Mouse (Mus musculus): ENCODE measurements around the gene Hsdl1. TPM values are rescaled to one million over a fixed set of nuclear protein-coding genes. Genes with fewer than 3 reads are reported as not detected.
A peak's percentile ranks its signal among the peaks of the same experiment; 100 is the strongest.

Gene Hsdl1
- polyA plus RNA-seq, 1 experiment from 2014 or later, result 29.1 TPM

- 46% methylated on average over 7 of the region's 7 CpGs for WGBS
- Histone ChIP-seq H3K27me3 (ENCODE audit: control insufficient read depth, insufficient read depth, low read depth, low read length) (no peaks in the 10 kb centered on the region; the same call in 1 of the 2 replicates), H3K36me3 (ENCODE audit: control insufficient read depth, insufficient read depth, low read length) (no peaks in the 10 kb centered on the region), H3K9me3 (ENCODE audit: control insufficient read depth, low read length) (no peaks in the 10 kb centered on the region), H3K4me3 (ENCODE audit: low read length) (no peak overlapping the region), H3K4me1 (replicated peaks; ENCODE audit: control insufficient read depth, insufficient read depth, low read length) (no peaks in the 10 kb centered on the region), H3K4me2 (ENCODE audit: low read depth, low read length) (no peak overlapping the region), H3K27ac (ENCODE audit: low read length) (no peak overlapping the region), H3K9ac (ENCODE audit: low read length) (no peak overlapping the region)
- ATAC-seq (ENCODE audit: low read depth), result no peak
Observed at GRCm38 (mm10) chr8:119616358-119616757, 41.4 kb upstream of the Hsdl1 start.

- Histone ChIP-seq H3K4me2 (ENCODE audit: low read depth, low read length) (no peak overlapping the region), H3K4me3 (ENCODE audit: low read length) (no peak overlapping the region), H3K9ac (ENCODE audit: low read length) (no peak overlapping the region), H3K27me3 (ENCODE audit: control insufficient read depth, insufficient read depth, low read depth, low read length) (no peaks in the 10 kb centered on the region; the same call in 1 of the 2 replicates), H3K36me3 (ENCODE audit: control insufficient read depth, insufficient read depth, low read length) (no peaks in the 10 kb centered on the region), H3K27ac (ENCODE audit: low read length) (no peak overlapping the region), H3K4me1 (replicated peaks; ENCODE audit: control insufficient read depth, insufficient read depth, low read length) (no peaks in the 10 kb centered on the region), H3K9me3 (ENCODE audit: control insufficient read depth, low read length) (no peaks in the 10 kb centered on the region)
- no peak for ATAC-seq (ENCODE audit: low read depth)
- 76% methylated on average over 14 of the region's 14 CpGs for WGBS
Observed at GRCm38 (mm10) chr8:119615096-119615495, 40.1 kb upstream of the Hsdl1 start.

DNA sequence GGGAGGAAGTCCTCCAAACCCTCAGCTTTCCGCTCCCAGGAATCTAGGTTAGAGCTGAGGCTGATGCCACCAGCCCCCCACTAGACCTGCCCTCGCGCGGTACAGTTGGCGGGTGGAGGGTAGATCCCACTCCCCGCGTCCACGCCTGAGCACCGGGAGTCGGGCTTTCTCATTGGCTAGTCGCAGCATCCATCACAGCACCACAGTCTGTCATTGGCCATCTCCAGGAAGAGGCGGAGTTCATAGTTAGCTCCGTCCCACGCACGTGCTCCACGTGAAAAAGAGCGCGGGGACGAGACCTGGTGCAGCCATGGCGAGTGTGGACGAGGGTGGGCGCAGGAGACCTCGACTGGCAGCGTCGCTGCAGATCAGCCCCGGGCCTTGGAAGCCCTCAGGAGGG, 37.5 kb upstream of the Hsdl1 start, which contains the start of gene Adad2:
TSS of gene Adad2 (plus strand) at position 277 of the 400 bp plus-strand sequence.
- no peak for ATAC-seq (ENCODE audit: low read depth)
- Histone ChIP-seq H3K36me3 (ENCODE audit: control insufficient read depth, insufficient read depth, low read length) (no peaks in the 10 kb centered on the region), H3K9me3 (ENCODE audit: control insufficient read depth, low read length) (peaks cover 3% of the 10 kb centered on the region; the same call in 1 of the 2 replicates), H3K4me2 (ENCODE audit: low read depth, low read length) (no peak within 1 kb of the TSS), H3K4me1 (replicated peaks; ENCODE audit: control insufficient read depth, insufficient read depth, low read length) (no peaks in the 10 kb centered on the region), H3K27ac (ENCODE audit: low read length) (no peak within 1 kb of the TSS), H3K27me3 (ENCODE audit: control insufficient read depth, insufficient read depth, low read depth, low read length) (no peaks in the 10 kb centered on the region; the same call in 1 of the 2 replicates), H3K4me3 (ENCODE audit: low read length) (no peak within 1 kb of the TSS), H3K9ac (ENCODE audit: low read length) (no peak within 1 kb of the TSS)
- 76% methylated on average over 26 of the region's 26 CpGs for WGBS

DNA sequence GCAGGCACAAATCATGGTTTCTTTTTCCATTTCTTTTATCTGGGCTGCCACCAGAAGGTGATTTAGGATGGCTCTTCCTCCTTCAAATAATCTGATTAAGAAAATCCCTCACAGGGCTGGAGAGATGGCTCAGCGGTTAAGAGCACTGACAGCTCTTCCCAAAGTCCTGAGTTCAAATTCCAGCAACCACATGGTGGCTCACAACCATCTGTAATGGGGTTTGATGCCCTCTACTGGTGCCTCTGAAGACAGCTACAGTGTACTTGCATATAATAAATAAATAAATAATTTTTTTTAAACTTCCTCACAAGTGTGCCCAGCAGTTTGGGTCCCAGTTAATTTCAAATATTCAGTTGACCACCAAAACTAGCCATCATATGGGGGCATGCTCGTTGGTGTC, 31.2 kb upstream of the Hsdl1 start:
- H3K27me3 ChIP-seq (ENCODE audit: control insufficient read depth, insufficient read depth, low read depth, low read length), result no peaks in the 10 kb centered on the region
- 70% methylated on average over 2 of the region's 2 CpGs for WGBS
- H3K9me3 ChIP-seq (ENCODE audit: control insufficient read depth, low read length), result peaks cover 3% of the 10 kb centered on the region; the same call in 1 of the 2 replicates
- no peak overlapping the region for H3K9ac ChIP-seq (ENCODE audit: low read length)
- no peak overlapping the region for H3K4me3 ChIP-seq (ENCODE audit: low read length)
- H3K27ac ChIP-seq (ENCODE audit: low read length), result no peak overlapping the region
- H3K4me1 ChIP-seq (replicated peaks; ENCODE audit: control insufficient read depth, insufficient read depth, low read length), result peaks cover 6% of the 10 kb centered on the region
- H3K36me3 ChIP-seq (ENCODE audit: control insufficient read depth, insufficient read depth, low read length), result peaks cover 12% of the 10 kb centered on the region
- no peak overlapping the region for H3K4me2 ChIP-seq (ENCODE audit: low read depth, low read length)
- no peak for ATAC-seq (ENCODE audit: low read depth)

GRCm38 (mm10) chr8:119604996-119605395, 30.0 kb upstream of the Hsdl1 start, which contains the start of gene Taf1c:
Taf1c (minus strand) TSS chr8:119605222.
- Histone ChIP-seq H3K4me2 (ENCODE audit: low read depth, low read length) (peak within 1 kb of the TSS; percentile 81), H3K27ac (ENCODE audit: low read length) (peak within 1 kb of the TSS; percentile 35; the same call in 1 of the 2 replicates), H3K4me1 (replicated peaks; ENCODE audit: control insufficient read depth, insufficient read depth, low read length) (peaks cover 6% of the 10 kb centered on the region), H3K36me3 (ENCODE audit: control insufficient read depth, insufficient read depth, low read length) (peaks cover 23% of the 10 kb centered on the region), H3K4me3 (ENCODE audit: low read length) (peak within 1 kb of the TSS; percentile 74), H3K27me3 (ENCODE audit: control insufficient read depth, insufficient read depth, low read depth, low read length) (no peaks in the 10 kb centered on the region), H3K9ac (ENCODE audit: low read length) (peak within 1 kb of the TSS; percentile 85), H3K9me3 (ENCODE audit: control insufficient read depth, low read length) (peaks cover 3% of the 10 kb centered on the region; the same call in 1 of the 2 replicates)
- peak; percentile 89 for ATAC-seq (ENCODE audit: low read depth)
- 0% methylated on average over 23 of the region's 23 CpGs for WGBS

GRCm38 (mm10) chr8:119604398-119604803, 29.4 kb upstream of the Hsdl1 start:
- Histone ChIP-seq H3K36me3 (ENCODE audit: control insufficient read depth, insufficient read depth, low read length) (peaks cover 25% of the 10 kb centered on the region), H3K9me3 (ENCODE audit: control insufficient read depth, low read length) (peaks cover 3% of the 10 kb centered on the region; the same call in 1 of the 2 replicates), H3K27me3 (ENCODE audit: control insufficient read depth, insufficient read depth, low read depth, low read length) (no peaks in the 10 kb centered on the region), H3K4me2 (ENCODE audit: low read depth, low read length) (peak overlapping the region; percentile 81), H3K27ac (ENCODE audit: low read length) (no peak overlapping the region), H3K4me3 (ENCODE audit: low read length) (peak overlapping the region; percentile 74), H3K9ac (ENCODE audit: low read length) (peak overlapping the region; percentile 85), H3K4me1 (replicated peaks; ENCODE audit: control insufficient read depth, insufficient read depth, low read length) (peaks cover 6% of the 10 kb centered on the region)
- 18% methylated on average over 12 of the region's 12 CpGs for WGBS
- ATAC-seq (ENCODE audit: low read depth), result no peak; the same call in 1 of the 2 replicates

GRCm38 (mm10) chr8:119603771-119604170, 28.8 kb upstream of the Hsdl1 start:
- Histone ChIP-seq H3K9me3 (ENCODE audit: control insufficient read depth, low read length) (no peaks in the 10 kb centered on the region; the same call in 1 of the 2 replicates), H3K27me3 (ENCODE audit: control insufficient read depth, insufficient read depth, low read depth, low read length) (no peaks in the 10 kb centered on the region), H3K4me2 (ENCODE audit: low read depth, low read length) (peak overlapping the region; percentile 81; the same call in 1 of the 2 replicates), H3K9ac (ENCODE audit: low read length) (peak overlapping the region; percentile 42; the same call in 1 of the 2 replicates), H3K36me3 (ENCODE audit: control insufficient read depth, insufficient read depth, low read length) (peaks cover 32% of the 10 kb centered on the region), H3K4me1 (replicated peaks; ENCODE audit: control insufficient read depth, insufficient read depth, low read length) (peaks cover 6% of the 10 kb centered on the region), H3K4me3 (ENCODE audit: low read length) (no peak overlapping the region), H3K27ac (ENCODE audit: low read length) (no peak overlapping the region)
- 87% methylated on average over 4 of the region's 4 CpGs for WGBS
- ATAC-seq (ENCODE audit: low read depth), result no peak

DNA sequence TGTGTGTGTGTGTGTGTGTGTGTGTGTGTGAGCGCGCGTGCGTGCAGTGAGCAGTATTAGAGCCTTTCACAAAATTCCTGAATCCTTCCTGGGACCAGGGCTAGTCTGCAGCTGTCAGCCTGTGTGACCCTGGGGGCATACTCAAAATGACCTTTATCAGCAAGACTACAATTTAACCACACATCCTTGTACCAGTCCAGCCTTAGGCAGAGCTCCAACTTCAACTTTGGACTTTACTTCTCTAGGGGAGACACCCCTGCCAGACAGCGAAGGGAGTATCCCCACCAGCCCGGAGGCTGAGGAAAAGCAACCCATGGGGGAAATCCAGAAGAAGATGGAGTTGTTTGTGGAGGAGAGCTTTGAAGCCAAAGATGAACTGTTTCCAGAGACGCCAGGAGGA, 16.5 kb upstream of the Hsdl1 start:
- no peak overlapping the region for H3K27ac ChIP-seq (ENCODE audit: low read length)
- H3K9ac ChIP-seq (ENCODE audit: low read length), result no peak overlapping the region
- ATAC-seq (ENCODE audit: low read depth), result no peak
- H3K4me2 ChIP-seq (ENCODE audit: low read depth, low read length), result no peak overlapping the region
- no peaks in the 10 kb centered on the region for H3K9me3 ChIP-seq (ENCODE audit: control insufficient read depth, low read length)
- H3K4me1 ChIP-seq (replicated peaks; ENCODE audit: control insufficient read depth, insufficient read depth, low read length), result no peaks in the 10 kb centered on the region
- no peak overlapping the region for H3K4me3 ChIP-seq (ENCODE audit: low read length)
- no peaks in the 10 kb centered on the region for H3K36me3 ChIP-seq (ENCODE audit: control insufficient read depth, insufficient read depth, low read length)
- WGBS, result 90% methylated on average over 7 of the region's 7 CpGs
- H3K27me3 ChIP-seq (ENCODE audit: control insufficient read depth, insufficient read depth, low read depth, low read length), result no peaks in the 10 kb centered on the region

DNA sequence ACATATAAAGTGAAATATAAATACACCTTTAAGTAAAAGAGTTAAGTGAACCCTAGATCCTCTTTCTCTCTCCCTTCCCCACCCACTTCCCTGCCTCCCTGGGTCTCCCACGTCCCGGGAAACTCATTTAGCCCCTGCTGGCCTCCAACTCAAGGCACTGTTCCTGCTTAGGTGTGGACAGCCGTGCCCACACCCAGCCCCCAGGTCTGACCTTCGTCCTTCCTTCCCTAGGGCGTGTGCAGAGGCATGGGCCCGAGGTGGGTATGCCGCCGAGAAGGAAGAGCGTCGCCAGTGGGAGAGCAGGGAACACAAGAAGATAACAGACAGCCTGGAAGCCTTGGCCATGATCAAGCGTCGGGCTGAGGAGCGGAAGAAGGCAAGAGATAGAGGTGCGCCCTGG, 15.4 kb upstream of the Hsdl1 start:
- ATAC-seq (ENCODE audit: low read depth), result no peak
- no peaks in the 10 kb centered on the region for H3K36me3 ChIP-seq (ENCODE audit: control insufficient read depth, insufficient read depth, low read length)
- H3K9ac ChIP-seq (ENCODE audit: low read length), result no peak overlapping the region
- no peaks in the 10 kb centered on the region; the same call in 1 of the 2 replicates for H3K27me3 ChIP-seq (ENCODE audit: control insufficient read depth, insufficient read depth, low read depth, low read length)
- no peaks in the 10 kb centered on the region for H3K9me3 ChIP-seq (ENCODE audit: control insufficient read depth, low read length)
- no peak overlapping the region for H3K27ac ChIP-seq (ENCODE audit: low read length)
- no peak overlapping the region for H3K4me3 ChIP-seq (ENCODE audit: low read length)
- peaks cover 3% of the 10 kb centered on the region; the same call in 1 of the 2 replicates for H3K4me1 ChIP-seq (replicated peaks; ENCODE audit: control insufficient read depth, insufficient read depth, low read length)
- WGBS, result 68% methylated on average over 14 of the region's 14 CpGs
- H3K4me2 ChIP-seq (ENCODE audit: low read depth, low read length), result no peak overlapping the region

All from lung, embryonic 16.5 days (tissue).